Mouse (Mus musculus) erythroblast, embryonic 14.5 days (primary cell): Measurements from ENCODE around the gene Tbc1d22a.

Experiments used
- GATA1 ChIP-seq: IDR thresholded peaks from 2 replicates; pipeline ENCODE4 v1.6.1; 2012; ENCODE audit warnings: low read length, inconsistent platforms, mixed read lengths
- TAL1 ChIP-seq: IDR thresholded peaks from 3 replicates; pipeline ENCODE4 v1.6.1; 2012; ENCODE audit warnings: low read length, inconsistent platforms, mixed read lengths

- TF ChIP-seq TAL1 (no peak), GATA1 (no peak)
Observed at GRCm38 (mm10) chr15:86477471-86477992, 263.3 kb downstream of the Tbc1d22a start.
